Mouse (Mus musculus) spleen, adult 2 months (tissue): ENCODE results near the gene Cdc34b.

Experiments used
- CTCF ChIP-seq: fragments of 200-500 bp; IDR thresholded peaks from 2 replicates; pipeline ENCODE4 v1.5.1; 2011; ENCODE audit warnings: mild to moderate bottlenecking, inconsistent platforms; ENCODE audit not compliant: insufficient read depth, insufficient read length, insufficient replicate concordance; ENCODE audit errors: extremely low read depth
- POLR2A ChIP-seq: fragments of 200-500 bp; IDR thresholded peaks from 2 replicates; pipeline ENCODE4 v1.6.1; 2011; ENCODE audit warnings: low read depth, low read length, inconsistent platforms

DNA sequence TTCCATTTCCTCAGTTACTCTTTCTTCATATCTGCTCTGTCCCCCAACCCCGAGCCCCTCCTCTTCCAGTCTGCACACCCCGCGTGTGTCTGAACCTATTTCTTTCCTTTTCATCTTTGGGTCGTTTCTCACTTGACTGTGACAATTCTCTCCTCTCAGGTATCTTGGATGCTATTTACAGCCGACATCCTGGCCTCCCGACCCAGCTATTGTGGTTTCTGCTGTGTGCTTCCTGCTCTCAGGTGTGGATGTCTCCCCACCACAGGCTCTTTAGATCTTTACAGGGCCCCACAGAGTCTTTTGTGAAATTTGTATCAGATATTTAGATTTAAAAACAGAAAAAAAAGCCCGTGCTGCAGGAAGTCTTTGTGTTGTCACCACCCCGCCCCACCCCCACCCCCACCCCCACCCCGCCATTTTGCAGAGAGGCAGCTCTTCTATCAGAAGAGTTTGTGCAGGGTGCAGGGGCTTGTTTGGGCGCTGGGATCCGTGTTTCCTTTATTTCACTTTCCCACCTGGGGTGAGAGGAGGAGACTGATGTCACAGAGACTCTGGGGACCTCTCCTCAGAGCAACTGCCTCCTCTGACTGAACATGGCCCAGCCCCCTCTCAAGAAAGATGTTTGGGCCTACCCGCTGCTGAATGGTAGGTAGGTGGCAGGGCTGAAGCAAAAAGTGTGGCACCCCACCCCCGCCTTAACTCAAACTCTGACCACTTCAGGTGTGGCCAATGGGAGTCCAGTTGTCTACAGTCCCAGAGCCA lies 43.7 kb upstream of the Cdc34b start:
- TF ChIP-seq POLR2A: no peak
- no peak for TF ChIP-seq CTCF
